Mouse (Mus musculus) MEL (cell line): ENCODE data around the gene Ska3. TPM values are rescaled to one million over a fixed set of nuclear protein-coding genes. Genes with fewer than 3 reads are reported as not detected.

Experiments
- polyA plus RNA-seq, 2 experiments: library from polyadenylated mRNA; stranded (reverse) in 1 of 2; unstranded in 1 of 2; fragments of >175 nt in 1 of 2; fragments of >200 nt in 1 of 2; gene quantifications; 2 replicates each; pipeline versions ENCODE4 v1.2.1 to v1.2.4; 2012; ENCODE audit warnings: low replicate concordance in 2 of 2, low read depth in 1 of 2; ENCODE audit not compliant: insufficient read length in 2 of 2, insufficient read depth in 1 of 2, missing spikeins in 1 of 2
- total RNA-seq: library from RNA; depleted of rRNA; stranded (reverse); fragments of 300-350 nt; gene quantifications from 2 replicates; pipeline ENCODE4 v1.2.3, GENCODE M21; 2012; rRNA removed

The Ska3 gene
- total and polyA plus RNA-seq, 3 experiments, result 20.2 to 29.7 TPM; not detected in 1

Other genes starting within 250 kb of the Ska3 start
- gene Xpo4, start 160.8 kb downstream of the Ska3 start, total RNA-seq, result 45.6 and 46.5 TPM in 2 replicates
- gene Xpo4, start 160.8 kb downstream of the Ska3 start, polyA plus RNA-seq, result 10 to 100 TPM in 1 of 2 experiments, not detected in 1; 32.3 TPM
- gene Gm49361, start 80.1 kb downstream of the Ska3 start, total RNA-seq, result not detected in 2 replicates
- gene Gm49361, start 80.1 kb downstream of the Ska3 start, polyA plus RNA-seq, result not detected
- 0.98 and 1.1 TPM in 2 replicates for gene Lats2, start 67.8 kb downstream of the Ska3 start, total RNA-seq
- gene Lats2, start 67.8 kb downstream of the Ska3 start, polyA plus RNA-seq, result 1 to 10 TPM in 1 of 2 experiments, not detected in 1; 2.6 TPM
- gene Sap18, start 28.0 kb downstream of the Ska3 start, total RNA-seq, result 201 and 226 TPM in 2 replicates
- gene Sap18, start 28.0 kb downstream of the Ska3 start, polyA plus RNA-seq, result 10 to 100 TPM in 1 of 2 experiments, not detected in 1; 13.7 TPM
- gene Mrpl57, start within 50 bp of the Ska3 start, total RNA-seq, result 126 and 132 TPM in 2 replicates
- gene Mrpl57, start within 50 bp of the Ska3 start, polyA plus RNA-seq, result 100 to 1,000 TPM in 1 of 2 experiments, not detected in 1; 184 TPM
- 4.6 and 5.9 TPM in 2 replicates for gene Zdhhc20, start 64.1 kb upstream of the Ska3 start, total RNA-seq
- 10 to 100 TPM in 1 of 2 experiments, not detected in 1; 11.4 TPM for gene Zdhhc20, start 64.1 kb upstream of the Ska3 start, polyA plus RNA-seq
- gene Micu2, start 173.1 kb upstream of the Ska3 start, total RNA-seq, result 56.8 and 61.3 TPM in 2 replicates
- 100 to 1,000 TPM in 1 of 2 experiments, 10 to 100 TPM in 1; 65.1 to 173 TPM for gene Micu2, start 173.1 kb upstream of the Ska3 start, polyA plus RNA-seq
- not detected in 2 replicates for gene Fgf9, start 244.4 kb upstream of the Ska3 start, total RNA-seq
- under 1 TPM in 1 of 2 experiments, not detected in 1; 0.01 TPM for gene Fgf9, start 244.4 kb upstream of the Ska3 start, polyA plus RNA-seq